Mouse (Mus musculus): ENCODE data around the gene Ctns. TPM values are rescaled to one million over a fixed set of nuclear protein-coding genes. Genes with fewer than 3 reads are reported as not detected.

The Ctns gene
- 15.9 and 17.4 TPM in 2 replicates for polyA plus RNA-seq (2015; fragmentation: Nextera tagmentation; extraction: Ambion mirVana)

DNA sequence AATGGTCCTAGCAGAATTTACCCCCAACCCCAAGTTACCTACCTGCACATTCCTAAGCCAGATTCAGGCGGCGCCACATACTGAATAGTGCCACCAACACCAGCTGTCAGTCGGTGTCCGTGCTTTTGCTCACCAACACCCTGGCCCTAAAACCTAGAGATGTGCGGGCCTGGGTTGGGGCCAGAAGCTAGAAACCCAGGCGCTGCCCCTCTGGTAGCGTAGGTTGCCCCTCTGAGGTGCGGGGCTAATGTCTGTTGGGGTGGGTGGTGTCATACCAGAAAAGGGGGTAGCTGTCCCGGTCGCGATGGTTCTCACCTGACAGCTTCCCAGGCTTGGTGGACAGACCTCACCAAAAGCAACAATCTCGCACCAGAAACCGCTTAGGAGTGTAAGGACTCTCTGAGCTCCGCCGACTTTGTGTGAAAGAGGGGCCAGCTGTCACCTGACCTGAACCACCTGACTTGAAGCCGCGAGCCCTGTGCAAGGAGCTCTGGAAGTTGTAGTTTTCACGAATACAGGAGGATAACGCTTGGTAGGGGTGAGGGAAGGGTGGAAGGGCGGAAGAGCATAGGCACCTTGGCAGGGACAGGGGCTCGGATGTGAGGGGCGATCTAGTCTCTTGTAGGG is at the start of gene Ctns:
Ctns (minus strand) TSS at position 440 of the 627 bp plus-strand sequence.
- peak; percentile 97 for ATAC-seq (ENCODE audit: low FRiP score, low TSS enrichment)
- H3K4me1 ChIP-seq (replicated peaks; ENCODE audit: control insufficient read depth, insufficient read depth) = peaks cover 3% of the 10 kb centered on the region; the same call in 1 of the 2 replicates
- H3K27ac ChIP-seq (replicated peaks) = peak within 1 kb of the TSS; percentile 69; the same call in 1 of the 2 replicates
- under 1% methylated on average over 22 of the region's 22 CpGs for WGBS
- peak within 1 kb of the TSS; percentile 83 for H3K9ac ChIP-seq (ENCODE audit: low read length)
- H3K4me3 ChIP-seq (ENCODE audit: low read depth, low read length) = peak within 1 kb of the TSS; percentile 74
- no peaks in the 10 kb centered on the region for H3K27me3 ChIP-seq (ENCODE audit: control insufficient read depth, insufficient read depth, low read length)
- DNase-seq (ENCODE audit: low spot score) = peak; percentile 86
- H3K9me3 ChIP-seq (ENCODE audit: control insufficient read depth, low read length) = no peaks in the 10 kb centered on the region
- TF ChIP-seq EP300 (optimal IDR thresholded peaks at IDR 0.05) = no peak
- TF ChIP-seq CTCF (IDR thresholded peaks at IDR 0.05; ENCODE audit: low read depth) = no peak
- H3K4me2 ChIP-seq (replicated peaks; ENCODE audit: low read depth) = peak within 1 kb of the TSS; percentile 100
- H3K36me3 ChIP-seq (ENCODE audit: control insufficient read depth, insufficient read depth, low read length) = no peaks in the 10 kb centered on the region

DNA sequence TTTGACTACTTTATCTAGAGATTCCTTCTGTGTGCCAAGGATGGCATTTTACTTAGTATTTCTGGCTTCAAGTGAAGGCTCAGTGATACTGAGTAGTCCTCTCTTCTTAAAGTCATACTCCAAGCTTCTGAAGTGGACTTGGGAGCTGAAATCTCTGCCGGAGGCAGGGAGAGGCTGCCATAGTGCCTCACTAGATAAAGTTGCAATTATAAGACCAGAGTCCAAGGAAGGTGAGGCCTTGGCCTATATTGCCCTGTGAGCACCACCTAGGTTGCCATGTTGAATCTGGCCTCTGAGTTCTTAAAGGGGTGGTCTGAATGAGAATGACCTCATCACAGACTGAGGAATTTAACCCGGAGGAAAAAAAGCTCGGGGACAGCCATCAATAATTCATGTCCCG is 43.9 kb upstream of the Ctns start:
- no peak overlapping the region for H3K4me2 ChIP-seq (replicated peaks; ENCODE audit: low read depth)
- no peak overlapping the region for H3K4me3 ChIP-seq (ENCODE audit: low read depth, low read length)
- ATAC-seq (ENCODE audit: low FRiP score, low TSS enrichment) (no peak), DNase-seq (ENCODE audit: low spot score) (no peak)
- WGBS = 86% methylated on average over 4 of the region's 4 CpGs
- no peaks in the 10 kb centered on the region for H3K27me3 ChIP-seq (ENCODE audit: control insufficient read depth, insufficient read depth, low read length)
- TF ChIP-seq EP300 (optimal IDR thresholded peaks at IDR 0.05) = no peak
- no peak for TF ChIP-seq CTCF (IDR thresholded peaks at IDR 0.05; ENCODE audit: low read depth)
- H3K9ac ChIP-seq (ENCODE audit: low read length) = no peak overlapping the region
- no peaks in the 10 kb centered on the region for H3K36me3 ChIP-seq (ENCODE audit: control insufficient read depth, insufficient read depth, low read length)
- no peaks in the 10 kb centered on the region for H3K4me1 ChIP-seq (replicated peaks; ENCODE audit: control insufficient read depth, insufficient read depth)
- H3K9me3 ChIP-seq (ENCODE audit: control insufficient read depth, low read length) = no peaks in the 10 kb centered on the region
- no peak overlapping the region for H3K27ac ChIP-seq (replicated peaks)

DNA sequence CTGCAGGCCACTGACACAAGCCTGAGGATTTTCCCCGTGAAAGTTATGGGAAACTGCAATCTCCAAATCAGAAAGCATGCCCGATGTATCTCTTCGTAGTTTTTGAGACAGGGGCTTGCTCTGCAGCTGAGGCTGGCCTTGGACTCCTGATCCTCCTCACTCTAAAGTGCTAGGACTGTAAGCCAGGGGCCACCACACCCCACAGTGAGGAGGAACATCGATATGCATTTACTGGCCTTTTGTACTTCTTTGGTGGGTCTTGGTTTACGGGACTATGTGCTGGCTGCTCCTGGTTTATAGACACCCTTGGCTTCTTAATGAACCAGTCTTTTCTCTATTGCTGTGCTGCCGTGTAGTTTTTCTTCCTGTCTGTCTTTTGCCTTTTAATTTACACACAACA is 43.4 kb upstream of the Ctns start:
- TF ChIP-seq CTCF (IDR thresholded peaks at IDR 0.05; ENCODE audit: low read depth) = no peak
- H3K9ac ChIP-seq (ENCODE audit: low read length) = no peak overlapping the region
- ATAC-seq (ENCODE audit: low FRiP score, low TSS enrichment) (no peak), DNase-seq (ENCODE audit: low spot score) (no peak)
- H3K4me1 ChIP-seq (replicated peaks; ENCODE audit: control insufficient read depth, insufficient read depth) = no peaks in the 10 kb centered on the region
- no peak overlapping the region for H3K4me2 ChIP-seq (replicated peaks; ENCODE audit: low read depth)
- H3K27me3 ChIP-seq (ENCODE audit: control insufficient read depth, insufficient read depth, low read length) = no peaks in the 10 kb centered on the region
- 83% methylated on average over 6 of the region's 6 CpGs for WGBS
- H3K4me3 ChIP-seq (ENCODE audit: low read depth, low read length) = no peak overlapping the region
- H3K27ac ChIP-seq (replicated peaks) = no peak overlapping the region
- no peaks in the 10 kb centered on the region for H3K9me3 ChIP-seq (ENCODE audit: control insufficient read depth, low read length)
- no peaks in the 10 kb centered on the region for H3K36me3 ChIP-seq (ENCODE audit: control insufficient read depth, insufficient read depth, low read length)

DNA sequence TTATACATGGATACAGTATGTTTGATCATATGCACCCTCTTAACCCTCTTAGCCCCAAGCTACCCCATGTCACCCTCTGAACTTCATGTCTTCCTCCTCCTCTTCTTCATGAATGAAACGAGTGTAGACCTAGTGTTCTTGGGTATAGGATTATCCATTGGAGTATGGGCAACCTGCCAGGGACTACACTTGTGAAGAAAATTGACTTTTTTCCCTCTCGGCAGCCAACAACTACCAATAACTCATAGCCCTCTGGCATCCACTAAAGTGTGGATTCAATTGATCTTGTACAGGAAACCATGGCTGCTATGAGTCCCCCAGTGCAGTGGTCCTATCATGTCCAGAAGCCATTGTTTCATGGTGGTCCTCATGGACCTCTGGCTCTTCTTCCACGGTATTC is 37.9 kb upstream of the Ctns start:
- TF ChIP-seq CTCF (IDR thresholded peaks at IDR 0.05; ENCODE audit: low read depth) (no peak), EP300 (optimal IDR thresholded peaks at IDR 0.05) (no peak)
- ATAC-seq (ENCODE audit: low FRiP score, low TSS enrichment) = no peak

DNA sequence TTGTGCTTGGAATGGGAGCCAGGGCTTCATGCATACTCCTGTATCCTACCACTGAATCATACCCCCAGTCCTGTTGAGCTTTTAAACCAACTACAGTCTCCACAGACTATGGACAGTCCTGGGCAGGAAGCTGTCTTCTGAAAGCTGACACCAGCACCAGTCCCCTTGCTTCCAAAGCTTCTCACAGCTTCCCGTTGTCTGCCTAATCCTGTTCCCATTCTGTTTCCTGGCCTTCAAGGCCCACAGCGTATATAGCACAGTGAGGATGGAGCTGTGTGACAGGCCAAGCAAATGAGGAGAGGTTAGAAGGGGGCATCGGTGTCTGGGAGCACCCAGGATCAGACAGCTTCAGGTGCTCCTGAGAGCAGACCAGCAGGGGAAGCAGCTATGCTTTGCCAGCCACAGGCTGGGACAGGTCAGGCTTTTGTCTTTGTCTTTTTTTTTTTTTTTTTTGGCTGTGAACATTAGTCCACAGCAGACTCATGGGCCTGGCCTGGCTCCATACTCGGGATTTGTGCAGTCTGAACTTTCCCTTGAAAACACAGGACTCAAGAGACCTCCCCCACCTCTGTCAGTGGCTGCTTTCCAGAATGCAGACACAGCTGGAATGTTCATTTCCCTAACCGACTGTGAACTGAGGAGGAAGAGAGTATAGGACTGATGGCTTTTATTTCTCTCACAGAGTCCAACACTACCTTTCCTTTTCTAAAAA is 37.3 kb upstream of the Ctns start:
- DNase-seq (ENCODE audit: low spot score) (peak; percentile 51), ATAC-seq (ENCODE audit: low FRiP score, low TSS enrichment) (peak; percentile 41; the same call in 1 of the 2 replicates)
- H3K27me3 ChIP-seq (ENCODE audit: control insufficient read depth, insufficient read depth, low read length) = no peaks in the 10 kb centered on the region
- H3K4me1 ChIP-seq (replicated peaks; ENCODE audit: control insufficient read depth, insufficient read depth) = 0 out of 2 replicates have a peak, but pooled peaks cover 2% of the 10 kb centered on the region
- no peak overlapping the region for H3K9ac ChIP-seq (ENCODE audit: low read length)
- no peak overlapping the region for H3K4me3 ChIP-seq (ENCODE audit: low read depth, low read length)
- 8% methylated on average over 5 of the region's 5 CpGs for WGBS
- peak overlapping the region; percentile 77 for H3K27ac ChIP-seq (replicated peaks)
- H3K4me2 ChIP-seq (replicated peaks; ENCODE audit: low read depth) = no peak overlapping the region
- H3K9me3 ChIP-seq (ENCODE audit: control insufficient read depth, low read length) = no peaks in the 10 kb centered on the region
- H3K36me3 ChIP-seq (ENCODE audit: control insufficient read depth, insufficient read depth, low read length) = no peaks in the 10 kb centered on the region
- TF ChIP-seq EP300 (optimal IDR thresholded peaks at IDR 0.05) (no peak), CTCF (IDR thresholded peaks at IDR 0.05; ENCODE audit: low read depth) (peak; percentile 3; the same call in 1 of the 2 replicates)

More for the DNA sequence above, 37.9 kb upstream of the Ctns start:
- H3K27me3 ChIP-seq (ENCODE audit: control insufficient read depth, insufficient read depth, low read length) = no peaks in the 10 kb centered on the region
- WGBS = 40% methylated on average over 3 of the region's 3 CpGs
- 0 out of 2 replicates have a peak overlapping the region, but pooled peaks have one; percentile 18 for H3K9ac ChIP-seq (ENCODE audit: low read length)
- no peak overlapping the region for H3K4me3 ChIP-seq (ENCODE audit: low read depth, low read length)
- H3K4me1 ChIP-seq (replicated peaks; ENCODE audit: control insufficient read depth, insufficient read depth) = 0 out of 2 replicates have a peak, but pooled peaks cover 2% of the 10 kb centered on the region
- H3K27ac ChIP-seq (replicated peaks) = 0 out of 2 replicates have a peak overlapping the region, but pooled peaks have one; percentile 77
- H3K36me3 ChIP-seq (ENCODE audit: control insufficient read depth, insufficient read depth, low read length) = no peaks in the 10 kb centered on the region
- H3K9me3 ChIP-seq (ENCODE audit: control insufficient read depth, low read length) = no peaks in the 10 kb centered on the region
- no peak overlapping the region for H3K4me2 ChIP-seq (replicated peaks; ENCODE audit: low read depth)
- DNase-seq (ENCODE audit: low spot score) = no peak

DNA sequence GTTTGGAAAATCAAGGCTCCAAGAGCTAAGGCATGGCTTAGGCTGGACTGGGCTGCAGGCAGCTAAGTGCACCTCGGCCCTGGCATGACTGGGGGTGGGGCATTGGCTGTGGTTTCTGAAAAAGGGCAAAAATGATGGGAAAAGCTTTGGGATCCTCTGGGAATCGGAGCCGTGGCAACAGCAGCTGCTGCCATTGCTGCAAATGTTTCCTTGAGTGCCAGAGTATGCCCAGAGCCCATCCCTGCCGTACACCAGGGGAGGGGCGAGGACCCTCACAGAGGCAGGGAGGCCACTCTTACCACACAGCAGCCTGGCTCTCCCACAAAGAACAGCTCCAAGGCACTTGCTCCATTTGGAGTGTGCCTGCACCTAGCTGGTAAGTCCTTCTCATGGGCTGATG is 35.1 kb upstream of the Ctns start, which contains the start of gene Trpv1:
Trpv1 (plus strand) TSS at position 301 of the 400 bp plus-strand sequence.
- no peaks in the 10 kb centered on the region for H3K36me3 ChIP-seq (ENCODE audit: control insufficient read depth, insufficient read depth, low read length)
- no peak within 1 kb of the TSS for H3K27ac ChIP-seq (replicated peaks)
- no peak within 1 kb of the TSS for H3K9ac ChIP-seq (ENCODE audit: low read length)
- H3K9me3 ChIP-seq (ENCODE audit: control insufficient read depth, low read length) = no peaks in the 10 kb centered on the region
- TF ChIP-seq EP300 (optimal IDR thresholded peaks at IDR 0.05) = no peak
- no peak for TF ChIP-seq CTCF (IDR thresholded peaks at IDR 0.05; ENCODE audit: low read depth)
- no peak within 1 kb of the TSS for H3K4me3 ChIP-seq (ENCODE audit: low read depth, low read length)
- H3K4me1 ChIP-seq (replicated peaks; ENCODE audit: control insufficient read depth, insufficient read depth) = 0 out of 2 replicates have a peak, but pooled peaks cover 2% of the 10 kb centered on the region
- no peak within 1 kb of the TSS for H3K4me2 ChIP-seq (replicated peaks; ENCODE audit: low read depth)
- H3K27me3 ChIP-seq (ENCODE audit: control insufficient read depth, insufficient read depth, low read length) = no peaks in the 10 kb centered on the region
- no peak for ATAC-seq (ENCODE audit: low FRiP score, low TSS enrichment)
- no peak for DNase-seq (ENCODE audit: low spot score)
- WGBS = 89% methylated on average over 5 of the region's 5 CpGs

Data from stomach, postnatal 0 days (tissue).